ENCODE assay signal across 10 mouse cellular contexts in genomic region chr10:118083035-118083720, GRCm38 (mm10). TPM values are rescaled to one million over a fixed set of nuclear protein-coding genes. Genes with fewer than 3 reads are reported as not detected.
DNase-seq lines count a peak whose midpoint lies in the region; ATAC-seq lines count a peak whose summit lies in the region.
"Had no signal": no experiment of that assay in that cellular context is flagged by ENCODE, and none has a peak within 500 bp of the region (broad histone marks: within the 10 kb centered on the region; RNA-seq: fewer than 3 reads in every experiment).

No protein-coding gene starts in this region.

- no peak overlapping the region for H3K27ac ChIP-seq in intestine, embryonic 15.5 days
- H3K27ac ChIP-seq in hindbrain, embryonic 16.5 days (ENCODE audit: low read depth, low read length) = no peak overlapping the region
- H3K27ac ChIP-seq: hindbrain, embryonic 15.5 days; midbrain, embryonic 13.5 days had no signal

- no peak for ATAC-seq in intestine, embryonic 15.5 days
- ATAC-seq in hindbrain, embryonic 16.5 days = no peak
- ATAC-seq: midbrain, embryonic 13.5 days had no signal

- H3K9me3 ChIP-seq in intestine, embryonic 15.5 days = no peaks in the 10 kb centered on the region
- peaks cover under 1% of the 10 kb centered on the region; the same call in 1 of the 2 replicates for H3K9me3 ChIP-seq in hindbrain, embryonic 16.5 days (ENCODE audit: control insufficient read depth, low read length)
- H3K9me3 ChIP-seq: hindbrain, embryonic 15.5 days; midbrain, embryonic 13.5 days had no signal

- no peak overlapping the region for H3K9ac ChIP-seq in intestine, embryonic 15.5 days
- no peak overlapping the region for H3K9ac ChIP-seq in hindbrain, embryonic 16.5 days (ENCODE audit: low read depth, low read length)
- H3K9ac ChIP-seq: hindbrain, embryonic 15.5 days; midbrain, embryonic 13.5 days had no signal

- 90% methylated on average over 13 of the region's 13 CpGs for WGBS in intestine, embryonic 15.5 days
- WGBS in hindbrain, embryonic 16.5 days = 94% methylated on average over 13 of the region's 13 CpGs

- peaks cover 2% of the 10 kb centered on the region; the same call in 1 of the 2 replicates for H3K4me1 ChIP-seq in intestine, embryonic 15.5 days (replicated peaks)
- H3K4me1 ChIP-seq in hindbrain, embryonic 16.5 days (ENCODE audit: control insufficient read depth, insufficient read depth, low read depth, low read length) = no peaks in the 10 kb centered on the region; the same call in 1 of the 2 replicates

- peak; percentile 91 for DNase-seq in 416B (ENCODE audit: low read depth)
- peak; percentile 87 for DNase-seq in CD4-positive helper T cell, adult 2 months (ENCODE audit: low read depth, low spot score)
- peak; percentile 32 for DNase-seq in lung, postnatal 10 days
- peak; percentile 39 for DNase-seq in spleen, adult 12 weeks (ENCODE audit: low spot score)
- no peak for DNase-seq in frontal cortex, postnatal 14 days (ENCODE audit: low spot score in 2 of 2)
- DNase-seq: gastrocnemius, postnatal 36 days had no signal

- H3K36me3 ChIP-seq in intestine, embryonic 15.5 days = no peaks in the 10 kb centered on the region
- H3K36me3 ChIP-seq in hindbrain, embryonic 16.5 days (ENCODE audit: control insufficient read depth, insufficient read depth, low read length) = no peaks in the 10 kb centered on the region
- H3K36me3 ChIP-seq: hindbrain, embryonic 15.5 days; midbrain, embryonic 13.5 days had no signal

- H3K27me3 ChIP-seq in intestine, embryonic 15.5 days (replicated peaks) = no peaks in the 10 kb centered on the region
- no peaks in the 10 kb centered on the region for H3K27me3 ChIP-seq in hindbrain, embryonic 16.5 days (replicated peaks; ENCODE audit: control insufficient read depth, insufficient read depth, low read length)
- H3K27me3 ChIP-seq: hindbrain, embryonic 15.5 days; midbrain, embryonic 13.5 days had no signal

- H3K4me2 ChIP-seq in intestine, embryonic 15.5 days (replicated peaks) = no peak overlapping the region
- no peak overlapping the region for H3K4me2 ChIP-seq in hindbrain, embryonic 16.5 days (ENCODE audit: low read length)
- H3K4me2 ChIP-seq: hindbrain, embryonic 15.5 days; midbrain, embryonic 13.5 days had no signal

- no peak overlapping the region for H3K4me3 ChIP-seq in intestine, embryonic 15.5 days (replicated peaks)
- H3K4me3 ChIP-seq in hindbrain, embryonic 16.5 days (ENCODE audit: low read length) = no peak overlapping the region
- H3K4me3 ChIP-seq: hindbrain, embryonic 15.5 days; midbrain, embryonic 13.5 days had no signal

RNA-seq across cellular contexts. Expression of gene Mdm1, which starts 58.4 kb away (rescaled TPM):
- 17.2 and 19.6 TPM in 2 replicates for polyA plus RNA-seq in intestine, embryonic 15.5 days (2015; fragmentation: Nextera tagmentation; extraction: Ambion mirVana)
- polyA plus RNA-seq in hindbrain, embryonic 16.5 days (2015; fragmentation: Nextera tagmentation; extraction: Ambion mirVana) = 27.9 TPM in 2 replicates

Comparison
In these comparisons a context has a peak if more than half of its experiments do, and no peak if none do; other contexts are left out.
1. DNase-seq: peak in 416B (single experiment), CD4-positive helper T cell, adult 2 months (single experiment), lung, postnatal 10 days (single experiment) and spleen, adult 12 weeks (single experiment); none in frontal cortex, postnatal 14 days (0 of 2).